Mouse (Mus musculus): ENCODE results near the gene Ash1l. TPM values are rescaled to one million over a fixed set of nuclear protein-coding genes. Genes with fewer than 3 reads are reported as not detected.
A peak's percentile ranks its signal among the peaks of the same experiment; 100 is the strongest.

Gene Ash1l
- polyA plus RNA-seq, 1 experiment from 2014 or later: 7.4 TPM

GRCm38 (mm10) chr3:88929501-88929900 lies 20.9 kb upstream of the Ash1l start:
- peaks cover 87% of the 10 kb centered on the region for H3K36me3 ChIP-seq (ENCODE audit: control insufficient read depth, insufficient read depth)
- no peak overlapping the region for H3K27ac ChIP-seq (ENCODE audit: low read depth, low read length)
- no peaks in the 10 kb centered on the region for H3K4me1 ChIP-seq (replicated peaks; ENCODE audit: control insufficient read depth, insufficient read depth, low read length)
- no peak for ATAC-seq
- no peak for TF ChIP-seq CTCF (IDR thresholded peaks at IDR 0.05; ENCODE audit: low read depth)
- no peak overlapping the region for H3K9ac ChIP-seq (ENCODE audit: low read depth, low read length)
- WGBS: 84% methylated on average over 3 of the region's 3 CpGs
- no peaks in the 10 kb centered on the region for H3K9me3 ChIP-seq (ENCODE audit: control insufficient read depth)
- no peaks in the 10 kb centered on the region for H3K27me3 ChIP-seq (replicated peaks; ENCODE audit: control insufficient read depth, insufficient read depth, low read length)
- no peak overlapping the region for H3K4me3 ChIP-seq (ENCODE audit: low read depth, low read length)
- H3K4me2 ChIP-seq (replicated peaks; ENCODE audit: low read depth): no peak overlapping the region

- Histone ChIP-seq H3K9me3 (ENCODE audit: control insufficient read depth) (no peaks in the 10 kb centered on the region), H3K4me2 (replicated peaks; ENCODE audit: low read depth) (no peak overlapping the region), H3K4me3 (ENCODE audit: low read depth, low read length) (no peak overlapping the region), H3K36me3 (ENCODE audit: control insufficient read depth, insufficient read depth) (peaks cover 52% of the 10 kb centered on the region), H3K9ac (ENCODE audit: low read depth, low read length) (0 out of 2 replicates have a peak overlapping the region, but pooled peaks have one; percentile 17), H3K4me1 (replicated peaks; ENCODE audit: control insufficient read depth, insufficient read depth, low read length) (no peaks in the 10 kb centered on the region), H3K27ac (ENCODE audit: low read depth, low read length) (no peak overlapping the region), H3K27me3 (replicated peaks; ENCODE audit: control insufficient read depth, insufficient read depth, low read length) (no peaks in the 10 kb centered on the region)
- 93% methylated on average over 10 of the region's 10 CpGs for WGBS
- no peak for TF ChIP-seq CTCF (IDR thresholded peaks at IDR 0.05; ENCODE audit: low read depth)
- ATAC-seq: no peak
Observed at GRCm38 (mm10) chr3:88939071-88939470, 11.4 kb upstream of the Ash1l start.

DNA sequence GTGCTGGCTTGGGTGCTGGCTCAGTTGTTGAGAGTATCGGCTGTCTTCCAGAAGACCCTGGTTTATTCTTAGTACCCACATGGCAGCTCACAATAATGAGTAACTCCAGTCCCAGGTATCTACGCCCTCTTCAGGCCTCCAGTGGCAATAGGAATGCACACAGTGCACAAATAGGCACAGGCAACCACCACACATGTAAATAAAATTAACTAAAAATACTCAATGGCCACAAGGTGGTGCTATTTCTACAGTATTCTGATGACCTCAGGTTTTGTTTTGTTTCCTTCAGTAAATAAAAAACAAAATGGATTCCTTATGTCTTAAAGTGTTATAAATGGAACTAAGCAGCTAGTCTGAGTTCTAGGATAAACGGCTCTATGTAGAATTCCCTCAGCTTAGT lies 10.7 kb upstream of the Ash1l start:
- ATAC-seq: 0 out of 2 replicates have a peak, but pooled peaks have one; percentile 47
- 72% methylated on average over 3 of the region's 3 CpGs for WGBS

GRCm38 (mm10) chr3:88942316-88942880 lies 8.0 kb upstream of the Ash1l start:
- no peak overlapping the region for H3K27ac ChIP-seq (ENCODE audit: low read depth, low read length)
- H3K4me2 ChIP-seq (replicated peaks; ENCODE audit: low read depth): no peak overlapping the region
- no peak for TF ChIP-seq CTCF (IDR thresholded peaks at IDR 0.05; ENCODE audit: low read depth)
- ATAC-seq: no peak
- H3K4me1 ChIP-seq (replicated peaks; ENCODE audit: control insufficient read depth, insufficient read depth, low read length): no peaks in the 10 kb centered on the region
- 93% methylated on average over 10 of the region's 10 CpGs for WGBS
- H3K9me3 ChIP-seq (ENCODE audit: control insufficient read depth): no peaks in the 10 kb centered on the region
- no peak overlapping the region for H3K9ac ChIP-seq (ENCODE audit: low read depth, low read length)
- H3K36me3 ChIP-seq (ENCODE audit: control insufficient read depth, insufficient read depth): peaks cover 33% of the 10 kb centered on the region
- no peak overlapping the region for H3K4me3 ChIP-seq (ENCODE audit: low read depth, low read length)
- no peaks in the 10 kb centered on the region for H3K27me3 ChIP-seq (replicated peaks; ENCODE audit: control insufficient read depth, insufficient read depth, low read length)

More for the DNA sequence above, 10.7 kb upstream of the Ash1l start:
- Histone ChIP-seq H3K36me3 (ENCODE audit: control insufficient read depth, insufficient read depth) (peaks cover 46% of the 10 kb centered on the region), H3K4me3 (ENCODE audit: low read depth, low read length) (no peak overlapping the region), H3K4me2 (replicated peaks; ENCODE audit: low read depth) (no peak overlapping the region), H3K27ac (ENCODE audit: low read depth, low read length) (no peak overlapping the region), H3K9me3 (ENCODE audit: control insufficient read depth) (no peaks in the 10 kb centered on the region), H3K4me1 (replicated peaks; ENCODE audit: control insufficient read depth, insufficient read depth, low read length) (no peaks in the 10 kb centered on the region), H3K27me3 (replicated peaks; ENCODE audit: control insufficient read depth, insufficient read depth, low read length) (no peaks in the 10 kb centered on the region), H3K9ac (ENCODE audit: low read depth, low read length) (no peak overlapping the region)
- TF ChIP-seq CTCF (IDR thresholded peaks at IDR 0.05; ENCODE audit: low read depth): peak; percentile 67

DNA sequence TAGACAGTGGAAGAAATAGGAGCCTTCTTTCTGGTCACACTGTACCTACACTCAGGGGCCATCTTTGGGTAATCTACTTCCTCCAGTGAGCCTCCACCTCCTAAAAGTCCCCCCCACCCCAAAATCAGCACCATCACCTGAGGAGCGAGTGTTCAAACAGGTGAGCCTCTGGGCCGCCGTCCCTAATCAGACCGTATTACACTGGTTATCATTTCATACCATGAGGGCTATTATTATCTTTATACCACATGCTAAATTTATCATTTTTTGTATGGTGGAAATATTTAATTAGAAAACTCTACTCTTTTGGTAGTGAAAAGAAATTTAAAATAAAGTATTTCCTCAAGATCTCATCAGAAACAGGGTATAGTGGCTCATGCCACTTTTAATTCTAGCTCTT lies 6.3 kb upstream of the Ash1l start:
- 0 out of 2 replicates have a peak, but pooled peaks cover 7% of the 10 kb centered on the region for H3K4me1 ChIP-seq (replicated peaks; ENCODE audit: control insufficient read depth, insufficient read depth, low read length)
- no peak for ATAC-seq
- H3K4me3 ChIP-seq (ENCODE audit: low read depth, low read length): no peak overlapping the region
- no peak overlapping the region for H3K9ac ChIP-seq (ENCODE audit: low read depth, low read length)
- TF ChIP-seq CTCF (IDR thresholded peaks at IDR 0.05; ENCODE audit: low read depth): no peak
- no peak overlapping the region for H3K4me2 ChIP-seq (replicated peaks; ENCODE audit: low read depth)
- no peaks in the 10 kb centered on the region for H3K27me3 ChIP-seq (replicated peaks; ENCODE audit: control insufficient read depth, insufficient read depth, low read length)
- H3K9me3 ChIP-seq (ENCODE audit: control insufficient read depth): no peaks in the 10 kb centered on the region
- H3K27ac ChIP-seq (ENCODE audit: low read depth, low read length): no peak overlapping the region
- 91% methylated on average over 4 of the region's 4 CpGs for WGBS
- H3K36me3 ChIP-seq (ENCODE audit: control insufficient read depth, insufficient read depth): peaks cover 23% of the 10 kb centered on the region

DNA sequence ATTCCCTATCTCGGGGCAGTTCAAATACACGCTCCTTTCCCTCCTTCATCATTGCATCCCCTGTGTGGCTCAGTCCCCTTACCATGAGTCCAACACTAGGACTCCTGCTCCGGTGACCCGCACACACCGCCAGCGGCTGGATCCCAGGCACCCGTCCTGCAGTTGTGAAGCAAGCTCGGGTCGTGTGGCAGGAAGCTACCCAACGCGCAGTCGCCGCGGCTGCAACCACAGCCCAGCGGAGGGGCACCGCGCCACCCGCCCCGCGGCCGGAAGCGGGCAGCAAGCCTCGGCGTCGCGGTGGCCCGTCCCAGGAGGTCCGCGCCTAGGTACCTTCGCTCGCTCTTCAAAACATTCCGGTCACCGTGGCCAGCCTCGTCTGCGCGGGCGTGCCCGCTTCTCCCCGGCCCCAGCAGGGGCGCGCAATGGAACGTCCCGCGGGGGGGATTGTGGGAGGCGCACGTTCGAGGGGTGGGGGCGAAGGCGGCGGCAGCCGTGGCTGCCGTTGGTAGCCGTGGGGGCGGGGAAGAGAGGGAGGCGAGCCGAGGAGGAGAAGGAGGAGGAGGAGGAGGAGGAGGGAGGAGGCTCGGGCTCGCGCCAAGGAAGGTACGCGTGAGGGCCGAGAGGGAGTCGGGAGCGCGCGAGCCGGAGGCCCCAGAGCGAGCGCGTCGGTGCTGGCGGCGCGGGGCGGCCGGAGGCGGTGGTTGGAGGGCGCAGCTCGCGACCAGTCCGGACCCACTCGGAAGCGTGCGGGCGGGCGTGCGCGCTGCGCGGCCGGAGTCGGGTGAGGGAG lies 441 bp upstream of the Ash1l start:
- H3K9me3 ChIP-seq (ENCODE audit: control insufficient read depth): no peaks in the 10 kb centered on the region
- H3K4me1 ChIP-seq (replicated peaks; ENCODE audit: control insufficient read depth, insufficient read depth, low read length): 0 out of 2 replicates have a peak, but pooled peaks cover 7% of the 10 kb centered on the region
- H3K27ac ChIP-seq (ENCODE audit: low read depth, low read length): peak overlapping the region; percentile 99
- H3K4me3 ChIP-seq (ENCODE audit: low read depth, low read length): peak overlapping the region; percentile 72
- H3K36me3 ChIP-seq (ENCODE audit: control insufficient read depth, insufficient read depth): no peaks in the 10 kb centered on the region
- peak; percentile 41 for TF ChIP-seq CTCF (IDR thresholded peaks at IDR 0.05; ENCODE audit: low read depth)
- peak overlapping the region; percentile 84 for H3K4me2 ChIP-seq (replicated peaks; ENCODE audit: low read depth)
- 1% methylated on average over 54 of the region's 92 CpGs for WGBS
- peak overlapping the region; percentile 86 for H3K9ac ChIP-seq (ENCODE audit: low read depth, low read length)
- ATAC-seq: peak; percentile 88
- H3K27me3 ChIP-seq (replicated peaks; ENCODE audit: control insufficient read depth, insufficient read depth, low read length): no peaks in the 10 kb centered on the region
